Mouse (Mus musculus): ENCODE data around the gene Cacfd1. TPM values are rescaled to one million over a fixed set of nuclear protein-coding genes. Genes with fewer than 3 reads are reported as not detected.

Gene Cacfd1
- polyA plus RNA-seq, 1 experiment from 2014 or later = 72.7 TPM

GRCm38 (mm10) chr2:27027618-27028436 lies 18.1 kb downstream of the Cacfd1 start, which contains the start of gene Slc2a6:
Gene Slc2a6 (minus strand): TSS chr2:27027998.
- peaks cover 9% of the 10 kb centered on the region; the same call in 1 of the 2 replicates for H3K4me1 ChIP-seq
- peak within 1 kb of the TSS; percentile 57 for H3K4me2 ChIP-seq (replicated peaks)
- 3% methylated on average over 38 of the region's 38 CpGs for WGBS
- H3K4me3 ChIP-seq (replicated peaks) = peak within 1 kb of the TSS; percentile 31
- peak; percentile 96 for ATAC-seq (ENCODE audit: insufficient number of reproducible peaks, low FRiP score, low TSS enrichment, low read depth)
- no peaks in the 10 kb centered on the region for H3K9me3 ChIP-seq (replicated peaks)
- H3K36me3 ChIP-seq = no peaks in the 10 kb centered on the region
- H3K9ac ChIP-seq = no peak within 1 kb of the TSS; the same call in 1 of the 2 replicates
- no peak within 1 kb of the TSS for H3K27ac ChIP-seq (replicated peaks)
- peaks cover 9% of the 10 kb centered on the region; the same call in 1 of the 2 replicates for H3K27me3 ChIP-seq

- Histone ChIP-seq H3K4me1 (peaks cover 9% of the 10 kb centered on the region; the same call in 1 of the 2 replicates), H3K4me3 (replicated peaks) (no peak overlapping the region), H3K9ac (no peak overlapping the region), H3K9me3 (replicated peaks) (no peaks in the 10 kb centered on the region), H3K27ac (replicated peaks) (no peak overlapping the region), H3K4me2 (replicated peaks) (peak overlapping the region; percentile 57; the same call in 1 of the 2 replicates), H3K27me3 (peaks cover 9% of the 10 kb centered on the region; the same call in 1 of the 2 replicates), H3K36me3 (no peaks in the 10 kb centered on the region)
- 66% methylated on average over 4 of the region's 4 CpGs for WGBS
- no peak for ATAC-seq (ENCODE audit: insufficient number of reproducible peaks, low FRiP score, low TSS enrichment, low read depth)
These were observed 18.8 kb downstream of the Cacfd1 start for GRCm38 (mm10) chr2:27028437-27029015.

- Histone ChIP-seq H3K36me3 (no peaks in the 10 kb centered on the region), H3K9me3 (replicated peaks) (no peaks in the 10 kb centered on the region), H3K4me1 (peaks cover 13% of the 10 kb centered on the region; the same call in 1 of the 2 replicates), H3K9ac (no peak overlapping the region), H3K4me3 (replicated peaks) (no peak overlapping the region), H3K27me3 (peaks cover 9% of the 10 kb centered on the region; the same call in 1 of the 2 replicates), H3K4me2 (replicated peaks) (no peak overlapping the region), H3K27ac (replicated peaks) (no peak overlapping the region)
- ATAC-seq (ENCODE audit: insufficient number of reproducible peaks, low FRiP score, low TSS enrichment, low read depth) = no peak
- WGBS = 65% methylated on average over 2 of the region's 2 CpGs
These were observed 22.6 kb downstream of the Cacfd1 start for GRCm38 (mm10) chr2:27032361-27032760.

GRCm38 (mm10) chr2:27036003-27036402 lies 26.3 kb downstream of the Cacfd1 start:
- 57% methylated on average over 3 of the region's 3 CpGs for WGBS
- no peak for ATAC-seq (ENCODE audit: insufficient number of reproducible peaks, low FRiP score, low TSS enrichment, low read depth)

GRCm38 (mm10) chr2:27037008-27037407 lies 27.3 kb downstream of the Cacfd1 start:
- no peak overlapping the region for H3K4me2 ChIP-seq (replicated peaks)
- no peak overlapping the region for H3K27ac ChIP-seq (replicated peaks)
- no peak; the same call in 1 of the 2 replicates for ATAC-seq (ENCODE audit: insufficient number of reproducible peaks, low FRiP score, low TSS enrichment, low read depth)
- no peak overlapping the region for H3K4me3 ChIP-seq (replicated peaks)
- no peak overlapping the region for H3K9ac ChIP-seq
- H3K27me3 ChIP-seq = 0 out of 2 replicates have a peak, but pooled peaks cover 2% of the 10 kb centered on the region
- 0 out of 2 replicates have a peak, but pooled peaks cover 12% of the 10 kb centered on the region for H3K4me1 ChIP-seq
- WGBS = 56% methylated on average over 4 of the region's 4 CpGs
- H3K9me3 ChIP-seq (replicated peaks) = no peaks in the 10 kb centered on the region
- H3K36me3 ChIP-seq = no peaks in the 10 kb centered on the region

More at GRCm38 (mm10) chr2:27036003-27036402, 26.3 kb downstream of the Cacfd1 start:
- H3K9ac ChIP-seq = no peak overlapping the region
- no peak overlapping the region for H3K4me3 ChIP-seq (replicated peaks)
- no peaks in the 10 kb centered on the region for H3K36me3 ChIP-seq
- H3K27ac ChIP-seq (replicated peaks) = no peak overlapping the region
- H3K4me1 ChIP-seq = 0 out of 2 replicates have a peak, but pooled peaks cover 12% of the 10 kb centered on the region
- H3K4me2 ChIP-seq (replicated peaks) = no peak overlapping the region
- H3K27me3 ChIP-seq = 0 out of 2 replicates have a peak, but pooled peaks cover 2% of the 10 kb centered on the region
- H3K9me3 ChIP-seq (replicated peaks) = no peaks in the 10 kb centered on the region

- no peak overlapping the region for H3K4me2 ChIP-seq (replicated peaks)
- H3K36me3 ChIP-seq = no peaks in the 10 kb centered on the region
- H3K27ac ChIP-seq (replicated peaks) = no peak overlapping the region
- 0 out of 2 replicates have a peak, but pooled peaks cover 2% of the 10 kb centered on the region for H3K27me3 ChIP-seq
- no peak for ATAC-seq (ENCODE audit: insufficient number of reproducible peaks, low FRiP score, low TSS enrichment, low read depth)
- no peaks in the 10 kb centered on the region for H3K9me3 ChIP-seq (replicated peaks)
- 0 out of 2 replicates have a peak, but pooled peaks cover 12% of the 10 kb centered on the region for H3K4me1 ChIP-seq
- H3K4me3 ChIP-seq (replicated peaks) = no peak overlapping the region
- WGBS = 0% methylated on average over 3 of the region's 3 CpGs
- H3K9ac ChIP-seq = no peak overlapping the region
These were observed 28.9 kb downstream of the Cacfd1 start for GRCm38 (mm10) chr2:27038596-27038995.

GRCm38 (mm10) chr2:27039286-27039685 lies 29.6 kb downstream of the Cacfd1 start:
- Histone ChIP-seq H3K4me1 (0 out of 2 replicates have a peak, but pooled peaks cover 12% of the 10 kb centered on the region), H3K27me3 (0 out of 2 replicates have a peak, but pooled peaks cover 2% of the 10 kb centered on the region), H3K27ac (replicated peaks) (no peak overlapping the region), H3K36me3 (no peaks in the 10 kb centered on the region), H3K9me3 (replicated peaks) (no peaks in the 10 kb centered on the region), H3K4me3 (replicated peaks) (no peak overlapping the region), H3K4me2 (replicated peaks) (no peak overlapping the region), H3K9ac (no peak overlapping the region)
- WGBS = 5% methylated on average over 1 of the region's 1 CpGs
- no peak for ATAC-seq (ENCODE audit: insufficient number of reproducible peaks, low FRiP score, low TSS enrichment, low read depth)

- H3K27ac ChIP-seq (replicated peaks) = no peak overlapping the region
- no peaks in the 10 kb centered on the region for H3K36me3 ChIP-seq
- 0 out of 2 replicates have a peak, but pooled peaks cover 2% of the 10 kb centered on the region for H3K27me3 ChIP-seq
- no peak for ATAC-seq (ENCODE audit: insufficient number of reproducible peaks, low FRiP score, low TSS enrichment, low read depth)
- no peak overlapping the region for H3K4me2 ChIP-seq (replicated peaks)
- H3K4me1 ChIP-seq = 0 out of 2 replicates have a peak, but pooled peaks cover 7% of the 10 kb centered on the region
- H3K4me3 ChIP-seq (replicated peaks) = no peak overlapping the region
- H3K9me3 ChIP-seq (replicated peaks) = no peaks in the 10 kb centered on the region
- no peak overlapping the region for H3K9ac ChIP-seq
- WGBS = 62% methylated on average over 8 of the region's 8 CpGs
These were observed 32.6 kb downstream of the Cacfd1 start for GRCm38 (mm10) chr2:27042131-27042844.

- Histone ChIP-seq H3K4me2 (replicated peaks) (no peak overlapping the region), H3K36me3 (no peaks in the 10 kb centered on the region), H3K4me1 (0 out of 2 replicates have a peak, but pooled peaks cover 7% of the 10 kb centered on the region), H3K9ac (no peak overlapping the region), H3K27ac (replicated peaks) (no peak overlapping the region), H3K4me3 (replicated peaks) (no peak overlapping the region), H3K9me3 (replicated peaks) (no peaks in the 10 kb centered on the region), H3K27me3 (0 out of 2 replicates have a peak, but pooled peaks cover 2% of the 10 kb centered on the region)
- 21% methylated on average over 3 of the region's 3 CpGs for WGBS
- ATAC-seq (ENCODE audit: insufficient number of reproducible peaks, low FRiP score, low TSS enrichment, low read depth) = peak; percentile 63; the same call in 1 of the 2 replicates
These were observed 33.7 kb downstream of the Cacfd1 start for GRCm38 (mm10) chr2:27043461-27043860.

GRCm38 (mm10) chr2:27044166-27044565 lies 34.4 kb downstream of the Cacfd1 start:
- H3K4me3 ChIP-seq (replicated peaks) = no peak overlapping the region
- H3K4me1 ChIP-seq = 0 out of 2 replicates have a peak, but pooled peaks cover 3% of the 10 kb centered on the region
- no peak overlapping the region for H3K4me2 ChIP-seq (replicated peaks)
- 0 out of 2 replicates have a peak, but pooled peaks cover 2% of the 10 kb centered on the region for H3K27me3 ChIP-seq
- H3K36me3 ChIP-seq = no peaks in the 10 kb centered on the region
- H3K9me3 ChIP-seq (replicated peaks) = no peaks in the 10 kb centered on the region
- no peak overlapping the region for H3K27ac ChIP-seq (replicated peaks)
- no peak for ATAC-seq (ENCODE audit: insufficient number of reproducible peaks, low FRiP score, low TSS enrichment, low read depth)
- WGBS = 77% methylated on average over 4 of the region's 4 CpGs
- H3K9ac ChIP-seq = no peak overlapping the region
